Mouse (Mus musculus) left cerebral cortex, adult 9 months (tissue): ENCODE measurements around the gene Gm4567.
"Not testable (repeated sequence)": the region's sequence is repeated elsewhere in the genome, so short reads cannot be mapped to it uniquely, and the experiment has no call there.

Experiments used
- DNase-seq, 2 experiments: peaks; one replicate each; pipeline ENCODE4 v3.0.0; 2022; ENCODE audit warnings: low spot score in 2 of 2

Gene Gm4567

DNA sequence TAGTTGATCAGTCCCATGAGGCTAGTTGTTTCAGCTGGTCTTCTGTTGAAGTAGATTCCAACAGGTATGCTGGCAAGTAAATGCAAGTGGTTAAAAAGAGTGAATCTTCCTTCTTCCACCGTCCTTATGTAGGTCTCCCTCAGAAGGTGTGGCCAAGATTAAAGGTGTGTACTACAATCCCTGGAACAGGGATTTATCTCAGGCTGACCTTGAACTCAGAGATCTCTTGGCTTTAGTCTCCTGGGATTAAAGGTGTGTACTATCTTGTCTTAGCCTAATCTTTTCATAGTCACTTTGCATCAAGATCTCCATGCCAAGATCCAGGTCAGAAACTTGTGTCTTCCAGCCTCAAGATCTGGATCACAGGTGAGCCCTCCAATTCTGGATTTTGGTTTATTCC, at the start of gene Gm4567:
Gene Gm4567 (minus strand): TSS at position 101 of the 400 bp plus-strand sequence.
- not testable (repeated sequence) for DNase-seq

DNA sequence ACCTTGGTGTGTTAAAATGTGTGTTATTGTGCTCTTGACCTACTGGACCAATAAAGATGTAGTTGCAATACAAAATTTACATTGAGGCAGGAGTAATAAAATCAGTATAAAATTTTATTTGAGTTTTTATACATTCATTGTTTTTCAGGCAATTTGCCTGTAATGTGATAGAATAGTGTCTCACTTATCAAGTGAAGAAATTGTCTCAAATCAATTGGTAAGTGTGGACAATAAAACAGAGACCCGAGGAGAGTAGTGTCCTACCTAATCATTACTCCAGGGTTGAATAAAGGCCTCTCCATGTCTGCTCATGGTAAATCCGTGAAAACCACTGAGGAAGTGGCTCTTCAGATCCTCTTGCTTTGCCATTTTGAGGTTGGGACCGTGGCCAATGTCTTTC, 41.9 kb upstream of the Gm4567 start, which contains the start of gene Vmn1r157:
Gene Vmn1r157 (plus strand): TSS at position 301 of the 400 bp plus-strand sequence.
- not testable (repeated sequence) for DNase-seq

DNA sequence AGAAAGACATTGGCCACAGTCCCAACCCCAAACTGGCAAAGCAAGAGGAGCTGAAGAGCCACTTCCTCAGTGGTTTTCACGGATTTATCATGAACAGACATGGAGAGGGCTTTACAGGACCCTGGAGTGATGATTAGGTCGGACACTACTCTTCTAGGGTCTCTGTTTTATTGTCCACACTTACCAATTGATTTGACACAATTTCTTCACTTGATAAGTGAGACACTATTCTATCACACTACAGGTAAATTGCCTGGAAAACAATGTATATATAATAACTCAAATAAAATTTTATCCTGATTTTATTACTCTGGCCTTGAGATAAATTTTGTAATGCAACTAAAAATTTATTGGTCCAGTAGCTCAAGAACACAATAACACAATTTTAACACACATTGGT, 27.3 kb downstream of the Gm4567 start, which contains the start of gene Gm8693:
Gene Gm8693 (minus strand): TSS at position 101 of the 400 bp plus-strand sequence.
- not testable (repeated sequence) for DNase-seq
